ENCODE assay signal across 26 mouse cellular contexts in genomic region chr10:105186636-105187035, GRCm38 (mm10).
A peak's percentile ranks its signal among the peaks of the same experiment; 100 is the strongest.
DNase-seq lines count a peak whose midpoint lies in the region; ATAC-seq lines count a peak whose summit lies in the region.
"Had no signal": no experiment of that assay in that cellular context is flagged by ENCODE, and none has a peak within 500 bp of the region (broad histone marks: within the 10 kb centered on the region; RNA-seq: fewer than 3 reads in every experiment).

No protein-coding gene starts in this region.

- ATAC-seq in megakaryocyte, adult 5-6 weeks (ENCODE audit: poor library complexity, severe bottlenecking) = no peak; the same call in 1 of the 2 replicates
- ATAC-seq in granulocyte monocyte progenitor cell, adult 5-6 weeks (replicated peaks; ENCODE audit: poor library complexity, severe bottlenecking) = peak; percentile 99
- ATAC-seq in megakaryocyte-erythroid progenitor cell, adult 5-6 weeks (replicated peaks; ENCODE audit: low FRiP score, low TSS enrichment, poor library complexity, severe bottlenecking) = peak; percentile 55; the same call in 1 of the 2 replicates
- ATAC-seq: forebrain, embryonic 13.5 days; forebrain, postnatal 0 days; hindbrain, postnatal 0 days; inflammation-experienced regulatory T-cells, adult 6 months; intestine, embryonic 16.5 days had no signal

- H3K4me3 ChIP-seq in megakaryocyte, embryonic 14.5 days (replicated peaks) = peak overlapping the region; percentile 67
- H3K4me3 ChIP-seq: forebrain, embryonic 10.5 days; forebrain, embryonic 13.5 days; heart, adult 2 months; heart, embryonic 10.5 days; heart, embryonic 13.5 days; hindbrain, embryonic 10.5 days had no signal

- H3K9me3 ChIP-seq in megakaryocyte, embryonic 14.5 days = no peaks in the 10 kb centered on the region
- H3K9me3 ChIP-seq: forebrain, embryonic 10.5 days; forebrain, embryonic 13.5 days; G1E; heart, embryonic 10.5 days; heart, embryonic 13.5 days had no signal

- no peak for DNase-seq in frontal cortex, postnatal 25 days (ENCODE audit: low spot score in 2 of 2)
- no peak for DNase-seq in urinary bladder, adult 18-20 months (ENCODE audit: low spot score in 2 of 2)
- DNase-seq: adrenal gland, adult 2 months; adrenal gland, postnatal 14 days; B cell, adult 2 months; cerebellum, adult 11-12 months; cerebellum, adult 8-10 months; cerebellum, postnatal 10 days; cerebellum, postnatal 36 days; forebrain, postnatal 0 days; gastrocnemius, postnatal 25 days; heart, adult 2 months had no signal

- peaks cover 58% of the 10 kb centered on the region for H3K4me1 ChIP-seq in megakaryocyte, embryonic 14.5 days
- H3K4me1 ChIP-seq: forebrain, embryonic 13.5 days had no signal

- H3K36me3 ChIP-seq in megakaryocyte, embryonic 14.5 days (replicated peaks; ENCODE audit: low read length) = no peaks in the 10 kb centered on the region
- H3K36me3 ChIP-seq: forebrain, embryonic 10.5 days; G1E; heart, embryonic 10.5 days had no signal

- no peaks in the 10 kb centered on the region for H3K27me3 ChIP-seq in megakaryocyte, embryonic 14.5 days (replicated peaks)
- H3K27me3 ChIP-seq: CH12.LX; forebrain, embryonic 13.5 days; heart, embryonic 13.5 days had no signal
